Mouse (Mus musculus) gastrocnemius, postnatal 14 days (tissue): Measurements from ENCODE around the gene Npnt. TPM values are rescaled to one million over a fixed set of nuclear protein-coding genes. Genes with fewer than 3 reads are reported as not detected.

ENCODE experiments used
- DNase-seq: peaks from one replicate; pipeline ENCODE4 v3.0.0; 2021; ENCODE audit warnings: mixed read lengths
- intact Hi-C: fragments of 180-260 bp; cut with DNase I; formaldehyde crosslinking; loops from one replicate; pipeline ENCODE4 v1.15.1; 2025; ENCODE audit warnings: low total_unique reads
- total RNA-seq, 2 experiments: library from RNA; stranded (reverse); gene quantifications; 2 replicates each; pipeline ENCODE4 v1.2.3; 2021

Gene Npnt
- total RNA-seq, 2 experiments from 2014 or later, result 9.0 to 12.1 TPM

- no peak for DNase-seq
- intact Hi-C loops, result no loop called here
Observed at GRCm38 (mm10) chr3:132897891-132898290, 52.2 kb downstream of the Npnt start.

- no peak for DNase-seq
- intact Hi-C loops, result no loop called here
Observed at GRCm38 (mm10) chr3:132897390-132897789, 52.7 kb downstream of the Npnt start.

GRCm38 (mm10) chr3:132894086-132894485 is 56.0 kb downstream of the Npnt start:
- intact Hi-C loops, result no loop called here
- no peak for DNase-seq

GRCm38 (mm10) chr3:132893676-132894075 is 56.4 kb downstream of the Npnt start:
- DNase-seq, result no peak
- intact Hi-C loops, result no loop called here

GRCm38 (mm10) chr3:132893044-132893443 is 57.0 kb downstream of the Npnt start:
- intact Hi-C loops, result no loop called here
- no peak for DNase-seq

GRCm38 (mm10) chr3:132892481-132892880 is 57.6 kb downstream of the Npnt start:
- intact Hi-C loops, result no loop called here
- no peak for DNase-seq

- intact Hi-C loops, result no loop called here
- DNase-seq, result no peak
Observed at GRCm38 (mm10) chr3:132887074-132887848, 62.8 kb downstream of the Npnt start.

GRCm38 (mm10) chr3:132886419-132887050 is 63.6 kb downstream of the Npnt start:
- intact Hi-C loops, result no loop called here
- DNase-seq, result no peak

GRCm38 (mm10) chr3:132884459-132884858 is 65.6 kb downstream of the Npnt start:
- intact Hi-C loops, result no loop called here

GRCm38 (mm10) chr3:132883256-132883655 is 66.8 kb downstream of the Npnt start:
- intact Hi-C loops, result no loop called here

More at GRCm38 (mm10) chr3:132884459-132884858, 65.6 kb downstream of the Npnt start:
- DNase-seq, result no peak

GRCm38 (mm10) chr3:132880826-132881225 is 69.3 kb downstream of the Npnt start:
- no peak for DNase-seq
- intact Hi-C loops, result no loop called here

More at GRCm38 (mm10) chr3:132883256-132883655, 66.8 kb downstream of the Npnt start:
- DNase-seq, result no peak

- no peak for DNase-seq
- intact Hi-C loops, result no loop called here
Observed at GRCm38 (mm10) chr3:132880361-132880760, 69.7 kb downstream of the Npnt start.

GRCm38 (mm10) chr3:132876933-132877676 is 73.0 kb downstream of the Npnt start:
- no peak for DNase-seq
- intact Hi-C loops, result no loop called here

GRCm38 (mm10) chr3:132876011-132876708 is 73.9 kb downstream of the Npnt start:
- no peak for DNase-seq

GRCm38 (mm10) chr3:132873251-132873650 is 76.8 kb downstream of the Npnt start:
- DNase-seq, result no peak
- intact Hi-C loops, result no loop called here

More at GRCm38 (mm10) chr3:132876011-132876708, 73.9 kb downstream of the Npnt start:
- intact Hi-C loops, result no loop called here

GRCm38 (mm10) chr3:132871318-132871904 is 78.7 kb downstream of the Npnt start:
- peak; percentile 26 for DNase-seq
- intact Hi-C loops, result no loop called here

- intact Hi-C loops, result no loop called here
- no peak for DNase-seq
Observed at GRCm38 (mm10) chr3:132870079-132870478, 80.0 kb downstream of the Npnt start.

GRCm38 (mm10) chr3:132868838-132869237 is 81.3 kb downstream of the Npnt start:
- no peak for DNase-seq
- intact Hi-C loops, result no loop called here

GRCm38 (mm10) chr3:132866984-132867383 is 83.1 kb downstream of the Npnt start:
- intact Hi-C loops, result no loop called here
- DNase-seq, result no peak
